Mouse (Mus musculus) embryo, embryonic 11 days (tissue): ENCODE measurements at regions not wholly inside any gene's neighbourhood (a gene's known extent, or its start where the extent isn't known, plus 50 kb on each side); places are given as distances from the start of the nearest gene placed in this dataset.
"Not testable (repeated sequence)": the region's sequence is repeated elsewhere in the genome, so short reads cannot be mapped to it uniquely, and the experiment has no call there.

Source experiments
- DNase-seq: peaks from one replicate; pipeline ENCODE4 v3.0.0-alpha.2; 2015

GRCm38 (mm10) chr10:85242701-85243100 lies 57.8 kb upstream of the Cry1 start:
- DNase-seq: no peak

GRCm38 (mm10) chr10:85243556-85243955 lies 58.7 kb upstream of the Cry1 start:
- no peak for DNase-seq

GRCm38 (mm10) chr10:85265746-85266145 lies 80.9 kb upstream of the Cry1 start:
- DNase-seq: no peak

- no peak for DNase-seq
Measured at GRCm38 (mm10) chr10:85266148-85266547, 81.3 kb upstream of the Cry1 start.

- no peak for DNase-seq
Measured at GRCm38 (mm10) chr10:85266796-85267195, 81.9 kb upstream of the Cry1 start.

GRCm38 (mm10) chr10:85270209-85270608 lies 85.3 kb upstream of the Cry1 start:
- no peak for DNase-seq

GRCm38 (mm10) chr10:85276793-85277192 lies 91.9 kb upstream of the Cry1 start:
- DNase-seq: no peak

GRCm38 (mm10) chr10:85291733-85292476 lies 94.7 kb upstream of the Btbd11 start:
- DNase-seq: no peak

- DNase-seq: no peak
Measured at GRCm38 (mm10) chr10:85292477-85292855, 94.1 kb upstream of the Btbd11 start.

- DNase-seq: no peak
Measured at GRCm38 (mm10) chr10:85293071-85293783, 93.4 kb upstream of the Btbd11 start.

GRCm38 (mm10) chr10:85295133-85295887 lies 91.3 kb upstream of the Btbd11 start:
- DNase-seq: no peak

- DNase-seq: no peak
Measured at GRCm38 (mm10) chr10:85311781-85312180, 74.8 kb upstream of the Btbd11 start.

GRCm38 (mm10) chr10:85313331-85313730 lies 73.3 kb upstream of the Btbd11 start:
- not testable (repeated sequence) for DNase-seq

GRCm38 (mm10) chr10:85320971-85321370 lies 65.6 kb upstream of the Btbd11 start:
- DNase-seq: no peak

- DNase-seq: no peak
Measured at GRCm38 (mm10) chr10:85322280-85322679, 64.3 kb upstream of the Btbd11 start.

GRCm38 (mm10) chr10:85329382-85329781 lies 57.2 kb upstream of the Btbd11 start:
- no peak for DNase-seq

GRCm38 (mm10) chr10:85330938-85331691 lies 55.5 kb upstream of the Btbd11 start:
- DNase-seq: peak; percentile 77
